Mouse (Mus musculus) embryonic fibroblast, embryonic 13.5 days (primary cell): ENCODE measurements at regions not wholly inside any gene's neighbourhood (a gene's known extent, or its start where the extent isn't known, plus 50 kb on each side); places are given as distances from the start of the nearest gene placed in this dataset.

Source experiments
- CTCF ChIP-seq: IDR thresholded peaks from 2 replicates; pipeline ENCODE4 v1.5.1; 2011; ENCODE audit warnings: mild to moderate bottlenecking, control low read depth, low read length, moderate library complexity, borderline replicate concordance; ENCODE audit not compliant: insufficient read depth
- POLR2A ChIP-seq: IDR thresholded peaks from 2 replicates; pipeline ENCODE4 v1.6.1; 2011; ENCODE audit warnings: low read depth, mild to moderate bottlenecking, control low read depth, low read length, moderate library complexity

DNA sequence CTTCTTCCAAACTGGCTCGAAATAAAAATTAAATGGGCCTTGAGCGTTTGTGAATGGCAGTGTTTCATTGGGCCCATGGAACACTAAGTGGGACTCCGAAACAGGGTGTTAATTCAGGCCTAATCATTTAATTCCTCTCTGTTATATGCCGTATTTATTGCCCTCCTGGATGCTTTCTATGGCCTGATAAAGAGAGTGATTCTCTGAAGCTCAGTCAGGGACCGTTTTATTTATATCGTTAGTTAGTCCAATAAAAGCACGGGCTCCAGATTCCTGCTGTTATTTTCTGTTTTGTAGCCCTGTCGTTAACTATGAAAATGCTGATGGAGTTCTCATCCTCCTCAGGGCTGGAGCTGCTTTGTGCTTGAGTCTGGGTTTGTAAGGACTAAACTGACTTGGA lies 406.2 kb upstream of the Hnrnpa3 start:
- TF ChIP-seq CTCF (no peak), POLR2A (no peak)
